Comparison of ENCODE assay signal across 8 mouse cellular contexts in the genomic region with DNA sequence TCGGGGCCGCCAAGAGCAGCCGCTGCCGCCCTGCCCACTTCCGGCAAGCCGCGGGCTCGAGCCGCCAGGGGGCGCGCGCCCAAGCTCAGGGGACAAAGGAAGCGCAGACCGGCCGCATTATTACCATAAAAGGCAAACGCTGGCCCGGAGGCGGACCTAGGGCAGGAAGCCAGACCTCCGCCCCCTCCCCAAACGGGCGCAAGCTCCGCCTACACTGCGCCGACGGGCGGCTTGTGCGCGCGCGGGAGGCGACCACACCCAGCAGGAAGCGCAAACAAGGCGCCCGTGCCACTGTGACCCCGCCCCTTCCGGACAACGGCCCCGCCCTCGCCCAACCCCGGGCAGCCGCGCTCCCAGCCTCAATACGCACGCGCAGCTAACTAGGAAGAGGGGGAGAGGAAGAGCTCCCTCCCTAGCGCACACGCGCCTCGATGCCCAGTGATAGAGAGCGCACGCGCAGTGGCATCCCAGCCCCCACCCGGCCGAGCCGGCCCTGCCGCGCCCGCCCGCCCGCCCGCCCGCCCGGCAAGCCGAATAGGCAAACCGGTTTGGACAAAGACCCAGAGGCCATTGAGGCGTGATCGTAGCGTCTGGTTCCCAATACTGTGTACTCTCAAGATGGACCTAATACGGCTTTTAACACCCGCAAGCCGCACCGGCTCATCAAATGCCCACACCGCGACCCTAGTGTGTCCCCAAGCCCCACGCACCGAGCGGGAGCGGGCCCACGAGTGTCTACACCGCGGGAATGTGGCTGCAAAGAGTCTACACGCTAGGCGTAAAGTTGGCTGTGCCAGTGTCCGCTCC. TPM values are rescaled to one million over a fixed set of nuclear protein-coding genes. Genes with fewer than 3 reads are reported as not detected.
DNase-seq lines count a peak whose midpoint lies in the region; ATAC-seq lines count a peak whose summit lies in the region.

No protein-coding gene starts in this region.

- peak overlapping the region; percentile 100 for H3K27ac ChIP-seq in embryonic facial prominence, embryonic 14.5 days (replicated peaks; ENCODE audit: low read depth, low read length)
- H3K27ac ChIP-seq in limb, embryonic 15.5 days: peak overlapping the region; percentile 100

- 0% methylated on average over 34 of the region's 84 CpGs for WGBS in embryonic facial prominence, embryonic 14.5 days
- WGBS in limb, embryonic 15.5 days: under 1% methylated on average over 79 of the region's 84 CpGs

- peaks cover 47% of the 10 kb centered on the region for H3K36me3 ChIP-seq in embryonic facial prominence, embryonic 14.5 days (ENCODE audit: control insufficient read depth, insufficient read depth, low read length)
- H3K36me3 ChIP-seq in limb, embryonic 15.5 days: peaks cover 42% of the 10 kb centered on the region

- H3K4me2 ChIP-seq in embryonic facial prominence, embryonic 14.5 days (ENCODE audit: low read depth, low read length): peak overlapping the region; percentile 90
- peak overlapping the region; percentile 63 for H3K4me2 ChIP-seq in limb, embryonic 15.5 days

- peak; percentile 87 for ATAC-seq in embryonic facial prominence, embryonic 14.5 days (ENCODE audit: low read depth)
- ATAC-seq in limb, embryonic 15.5 days (ENCODE audit: insufficient number of reproducible peaks, low FRiP score, low TSS enrichment, low read depth): peak; percentile 88

- H3K4me3 ChIP-seq in embryonic facial prominence, embryonic 14.5 days (ENCODE audit: low read depth, low read length): peak overlapping the region; percentile 100
- peak overlapping the region; percentile 96 for H3K4me3 ChIP-seq in limb, embryonic 15.5 days

- peak overlapping the region; percentile 100 for H3K9ac ChIP-seq in embryonic facial prominence, embryonic 14.5 days (ENCODE audit: low read depth, low read length)
- H3K9ac ChIP-seq in limb, embryonic 15.5 days: peak overlapping the region; percentile 100

- H3K27me3 ChIP-seq in embryonic facial prominence, embryonic 14.5 days (replicated peaks; ENCODE audit: control insufficient read depth, insufficient read depth, low read length): no peaks in the 10 kb centered on the region
- H3K27me3 ChIP-seq in limb, embryonic 15.5 days: no peaks in the 10 kb centered on the region

- peak; percentile 97 for DNase-seq in 3T3-L1 (ENCODE audit: low read depth, low spot score)
- DNase-seq in adrenal gland, postnatal 4 days (ENCODE audit: low spot score in 2 of 2): peak; percentile 98 to 99
- peak; percentile 97 for DNase-seq in embryonic facial prominence, embryonic 14.5 days (ENCODE audit: low spot score)
- peak; percentile 99 for DNase-seq in heart, adult 8-10 months (ENCODE audit: low spot score)
- DNase-seq in kidney, adult 9 months: peak; percentile 100
- DNase-seq in monocyte, adult 2 months (ENCODE audit: low read depth in 1 of 2, low spot score in 2 of 2): peak; percentile 99 to 100
- DNase-seq in spleen, postnatal 36 days (ENCODE audit: low spot score in 2 of 2): peak; percentile 98 to 99

- no peaks in the 10 kb centered on the region for H3K9me3 ChIP-seq in embryonic facial prominence, embryonic 14.5 days (ENCODE audit: control insufficient read depth, low read length)
- no peaks in the 10 kb centered on the region for H3K9me3 ChIP-seq in limb, embryonic 15.5 days

- H3K4me1 ChIP-seq in embryonic facial prominence, embryonic 14.5 days (ENCODE audit: control insufficient read depth, insufficient read depth, low read length): peaks cover 34% of the 10 kb centered on the region
- peaks cover 59% of the 10 kb centered on the region for H3K4me1 ChIP-seq in limb, embryonic 15.5 days

RNA-seq across cellular contexts. Expression of gene Actb, which starts 0.6 kb away (rescaled TPM):
- 1,000 to 10,000 TPM; 3,089 to 3,273 TPM for total RNA-seq in adrenal gland, postnatal 4 days (2021)
- 12,527 and 12,883 TPM in 2 replicates for polyA plus RNA-seq in embryonic facial prominence, embryonic 14.5 days (2014; fragmentation: Nextera tagmentation; extraction: Ambion mirVana)
- total RNA-seq in heart, adult 8-10 months (2022): 100 to 1,000 TPM; 461 to 845 (median 654) TPM
- 13,307 and 13,671 TPM in 2 replicates for polyA plus RNA-seq in limb, embryonic 15.5 days (2015; fragmentation: Nextera tagmentation; extraction: Ambion mirVana)

RNA-seq across cellular contexts. Expression of gene Fbxl18, which starts 10.7 kb away (rescaled TPM):
- total RNA-seq in adrenal gland, postnatal 4 days (2021): 10 to 100 TPM; 18.3 to 20.9 TPM
- 9.2 and 9.4 TPM in 2 replicates for polyA plus RNA-seq in embryonic facial prominence, embryonic 14.5 days (2014; fragmentation: Nextera tagmentation; extraction: Ambion mirVana)
- 1 to 10 TPM; 3.7 to 5.2 (median 4.7) TPM for total RNA-seq in heart, adult 8-10 months (2022)
- polyA plus RNA-seq in limb, embryonic 15.5 days (2015; fragmentation: Nextera tagmentation; extraction: Ambion mirVana): 12.5 and 12.6 TPM in 2 replicates

RNA-seq across cellular contexts. Expression of gene Fscn1, which starts 54.2 kb away (rescaled TPM):
- 100 to 1,000 TPM; 122 to 151 TPM for total RNA-seq in adrenal gland, postnatal 4 days (2021)
- polyA plus RNA-seq in embryonic facial prominence, embryonic 14.5 days (2014; fragmentation: Nextera tagmentation; extraction: Ambion mirVana): 338 and 413 TPM in 2 replicates
- 10 to 100 TPM in 3 of 4 experiments, 1 to 10 TPM in 1; 9.9 to 28.6 (median 23.6) TPM for total RNA-seq in heart, adult 8-10 months (2022)
- 308 and 341 TPM in 2 replicates for polyA plus RNA-seq in limb, embryonic 15.5 days (2015; fragmentation: Nextera tagmentation; extraction: Ambion mirVana)

Comparison
In these comparisons a context has a peak if more than half of its experiments do, and no peak if none do; other contexts are left out.
1. Peak in every context shown above with its lines: DNase-seq, ATAC-seq, H3K4me3 ChIP-seq and H3K27ac ChIP-seq.
2. RNA of gene Fscn1, which starts 54.2 kb away (total RNA-seq): 122 to 151 TPM in adrenal gland, postnatal 4 days; 9.9 to 28.6 TPM in heart, adult 8-10 months; every median in the first group is over 4 times any median in the second.